Mouse (Mus musculus) stomach, postnatal 0 days (tissue): ENCODE results near the gene Krt86. TPM values are rescaled to one million over a fixed set of nuclear protein-coding genes. Genes with fewer than 3 reads are reported as not detected.
A peak's percentile ranks its signal among the peaks of the same experiment; 100 is the strongest.

ENCODE experiments used
- ATAC-seq: fragments of 200-750 bp; cut with Nextera tagmentation; 2 replicates; pipeline ENCODE4 v1.8.0; 2017; ENCODE audit not compliant: low FRiP score, low TSS enrichment
- DNase-seq: peaks from one replicate; pipeline ENCODE4 v3.0.0-alpha.2; 2016; ENCODE audit warnings: low spot score
- H3K27ac ChIP-seq: fragments of 300-500 bp; sonication (generic); replicated peaks from 2 replicates; pipeline ENCODE4 v1.5.1; 2014; ENCODE audit warnings: mild to moderate bottlenecking, control low read depth
- H3K27me3 ChIP-seq: fragments of 300-500 bp; sonication (generic); 2 replicates; pipeline ENCODE4 v1.6.1; 2014; ENCODE audit warnings: low read length; ENCODE audit not compliant: control insufficient read depth, insufficient read depth
- H3K36me3 ChIP-seq: fragments of 300-500 bp; sonication (generic); 2 replicates; pipeline ENCODE4 v1.6.1; 2014; ENCODE audit warnings: low read length, mixed read lengths; ENCODE audit not compliant: control insufficient read depth, insufficient read depth
- H3K4me1 ChIP-seq: fragments of 300-500 bp; sonication (generic); replicated peaks from 2 replicates; pipeline ENCODE4 v1.6.1; 2014; ENCODE audit warnings: antibody characterized with exemption; ENCODE audit not compliant: control insufficient read depth, insufficient read depth
- H3K4me2 ChIP-seq: fragments of 300-500 bp; sonication (generic); replicated peaks from 2 replicates; pipeline ENCODE4 v1.6.1; 2014; ENCODE audit warnings: low read depth, mild to moderate bottlenecking, control low read depth, moderate library complexity
- H3K4me3 ChIP-seq: fragments of 300-500 bp; sonication (generic); 2 replicates; pipeline ENCODE4 v1.5.1; 2014; ENCODE audit warnings: low read depth, low read length, control low read depth
- H3K9ac ChIP-seq: fragments of 300-500 bp; sonication (generic); 2 replicates; pipeline ENCODE4 v1.6.1; 2014; ENCODE audit warnings: mild to moderate bottlenecking, low read length, control low read depth, mixed read lengths
- H3K9me3 ChIP-seq: fragments of 300-500 bp; sonication (generic); 2 replicates; pipeline ENCODE4 v1.6.1; 2016; ENCODE audit warnings: low read length; ENCODE audit not compliant: control insufficient read depth
- CTCF ChIP-seq: IDR thresholded peaks from 2 replicates; pipeline ENCODE4 v1.5.1; 2016; ENCODE audit warnings: antibody characterized with exemption, low read depth, mild to moderate bottlenecking, moderate library complexity
- EP300 ChIP-seq: optimal IDR thresholded peaks from 2 replicates; pipeline ENCODE3; 2016; ENCODE audit warnings: antibody characterized with exemption
- WGBS: fragments of 180-500 bp; shearing (Covaris S2); extraction: QIAGEN DNeasy Blood & Tissue Kit; methylation state at CpG from one replicate; pipeline ENCODE4 v1.1.7; 2014; 5-methylcytosine and 5-hydroxymethylcytosine counted together
- polyA plus RNA-seq: library from polyadenylated mRNA; unstranded; fragments of >200 nt; fragmentation: Nextera tagmentation; extraction: Ambion mirVana; gene quantifications from 2 replicates; pipeline ENCODE4 v1.2.1, GENCODE M21; 2015

The Krt86 gene
- polyA plus RNA-seq, 1 experiment from 2014 or later: not detected

DNA sequence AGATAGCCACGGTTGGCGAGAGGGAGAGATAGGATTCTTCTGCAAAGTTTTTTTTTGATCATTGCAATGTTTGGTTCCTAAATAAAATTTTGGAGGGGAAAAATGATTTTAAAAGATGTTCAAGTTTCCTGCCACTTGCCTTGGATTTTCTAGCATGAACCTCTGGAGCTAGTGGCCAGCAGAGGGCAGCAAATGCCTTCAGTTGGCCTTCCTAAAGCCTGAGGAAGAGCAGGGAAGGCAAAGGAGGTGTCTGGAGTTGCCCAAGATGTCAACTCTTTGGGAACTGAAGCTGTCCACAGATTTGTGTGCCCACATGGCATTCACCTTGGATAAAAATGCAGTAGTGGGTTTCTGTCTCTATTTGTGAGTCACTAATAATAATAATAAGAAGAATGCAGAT lies 46.5 kb downstream of the Krt86 start:
- no peak for TF ChIP-seq EP300
- TF ChIP-seq CTCF: peak; percentile 95
- Histone ChIP-seq H3K27ac (no peak overlapping the region), H3K4me2 (no peak overlapping the region), H3K36me3 (no peaks in the 10 kb centered on the region), H3K9me3 (no peaks in the 10 kb centered on the region), H3K4me1 (no peaks in the 10 kb centered on the region), H3K4me3 (no peak overlapping the region), H3K9ac (no peak overlapping the region), H3K27me3 (no peaks in the 10 kb centered on the region)
- 4% methylated on average over 2 of the region's 2 CpGs for WGBS
- DNase-seq: peak; percentile 76
- ATAC-seq: no peak

GRCm38 (mm10) chr15:101522556-101523232 lies 49.4 kb downstream of the Krt86 start:
- H3K9me3 ChIP-seq: no peaks in the 10 kb centered on the region
- peak overlapping the region; percentile 69 for H3K27ac ChIP-seq
- WGBS: 51% methylated on average over 4 of the region's 4 CpGs
- ATAC-seq (peak; percentile 73), DNase-seq (peak; percentile 41)
- H3K4me2 ChIP-seq: no peak overlapping the region
- no peaks in the 10 kb centered on the region for H3K36me3 ChIP-seq
- H3K9ac ChIP-seq: no peak overlapping the region
- H3K4me1 ChIP-seq: no peaks in the 10 kb centered on the region
- no peaks in the 10 kb centered on the region for H3K27me3 ChIP-seq
- H3K4me3 ChIP-seq: no peak overlapping the region
- TF ChIP-seq CTCF (no peak), EP300 (no peak)

Other genes starting within 250 kb of the Krt86 start
- gene Grasp, start 249.3 kb upstream of the Krt86 start, polyA plus RNA-seq: 2.0 TPM in 2 replicates
- gene Nr4a1, start 219.2 kb upstream of the Krt86 start, polyA plus RNA-seq: 9.4 and 17.1 TPM in 2 replicates
- gene Atg101, start 189.2 kb upstream of the Krt86 start, polyA plus RNA-seq: 49.3 and 50.4 TPM in 2 replicates
- 2.4 TPM in 2 replicates for gene 6030408B16Rik, start 180.3 kb upstream of the Krt86 start, polyA plus RNA-seq
- 63.0 and 75.8 TPM in 2 replicates for gene Krt80, start 103.3 kb upstream of the Krt86 start, polyA plus RNA-seq
- 191 and 207 TPM in 2 replicates for gene Krt7, start 62.4 kb upstream of the Krt86 start, polyA plus RNA-seq
- 0.23 and 0.24 TPM in 2 replicates for gene Krt87, start 34.7 kb upstream of the Krt86 start, polyA plus RNA-seq
- 0.15 TPM in 1 of 2 replicates, not detected in the other for gene Krt88, start 25.7 kb upstream of the Krt86 start, polyA plus RNA-seq
- gene Krt81, start 9.7 kb upstream of the Krt86 start, polyA plus RNA-seq: not detected in 2 replicates
- 0.16 TPM in 1 of 2 replicates, not detected in the other for gene Krt83, start 18.0 kb downstream of the Krt86 start, polyA plus RNA-seq
- not detected in 2 replicates for gene Gm49425, start 43.8 kb downstream of the Krt86 start, polyA plus RNA-seq
- 0.10 and 0.15 TPM in 2 replicates for gene Krt84, start 59.3 kb downstream of the Krt86 start, polyA plus RNA-seq
- 0.06 TPM in 1 of 2 replicates, not detected in the other for gene Krt82, start 77.2 kb downstream of the Krt86 start, polyA plus RNA-seq
- 0.18 and 0.21 TPM in 2 replicates for gene Krt90, start 89.5 kb downstream of the Krt86 start, polyA plus RNA-seq
- gene Krt75, start 100.4 kb downstream of the Krt86 start, polyA plus RNA-seq: 0.57 and 0.94 TPM in 2 replicates
- gene Gm5414, start 154.7 kb downstream of the Krt86 start, polyA plus RNA-seq: not detected in 2 replicates
- gene Gm5478, start 173.9 kb downstream of the Krt86 start, polyA plus RNA-seq: 0.10 TPM in 1 of 2 replicates, not detected in the other
- gene Krt6b, start 206.8 kb downstream of the Krt86 start, polyA plus RNA-seq: 3.3 and 4.7 TPM in 2 replicates
- gene Krt6a, start 220.8 kb downstream of the Krt86 start, polyA plus RNA-seq: 30.7 and 42.9 TPM in 2 replicates
- 504 and 557 TPM in 2 replicates for gene Krt5, start 239.4 kb downstream of the Krt86 start, polyA plus RNA-seq